Mouse (Mus musculus): ENCODE measurements at regions not wholly inside any gene's neighbourhood (a gene's known extent, or its start where the extent isn't known, plus 50 kb on each side); places are given as distances from the start of the nearest gene placed in this dataset.

- TF ChIP-seq CTCF (IDR thresholded peaks at IDR 0.05; ENCODE audit: low read depth) (no peak), EP300 (IDR thresholded peaks at IDR 0.05; ENCODE audit: low read depth) (no peak)
Measured at GRCm38 (mm10) chr13:59971231-59972092, 148.5 kb upstream of the Tut7 start.
